ENCODE assay signal across 21 mouse cellular contexts in the genomic region with DNA sequence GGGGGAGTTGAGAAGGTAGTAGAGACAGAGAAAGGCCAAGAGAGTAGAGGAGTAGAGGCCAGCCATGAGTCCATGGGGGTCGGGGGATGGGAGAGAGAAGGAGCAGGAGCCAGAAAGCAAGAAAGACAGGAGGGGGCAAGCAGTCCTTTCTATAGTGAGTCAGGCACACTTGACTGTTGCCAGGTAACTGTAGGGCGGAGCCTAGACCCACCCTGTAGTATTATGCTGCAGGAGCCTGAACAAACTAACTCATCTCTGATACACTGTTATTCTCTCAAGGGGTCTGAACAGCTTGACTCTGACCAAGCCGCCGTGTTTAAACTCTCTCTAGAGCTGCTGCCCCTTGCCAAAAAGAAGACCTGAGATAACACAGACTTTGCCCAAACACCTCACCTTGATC.
A peak's percentile ranks its signal among the peaks of the same experiment; 100 is the strongest.
DNase-seq lines count a peak whose midpoint lies in the region; ATAC-seq and TF ChIP-seq lines count a peak whose summit lies in the region.
"Had no signal": no experiment of that assay in that cellular context is flagged by ENCODE, and none has a peak within 500 bp of the region (broad histone marks: within the 10 kb centered on the region; RNA-seq: fewer than 3 reads in every experiment).

No protein-coding gene starts in this region.

- no peak overlapping the region for H3K9ac ChIP-seq in lung, embryonic 15.5 days
- H3K9ac ChIP-seq in intestine, embryonic 16.5 days (ENCODE audit: low read depth, low read length): no peak overlapping the region
- H3K9ac ChIP-seq: embryonic facial prominence, embryonic 12.5 days; forebrain, postnatal 0 days; heart, embryonic 15.5 days; hindbrain, embryonic 14.5 days; limb, embryonic 13.5 days; liver, embryonic 12.5 days had no signal

- no peak overlapping the region for H3K4me2 ChIP-seq in lung, embryonic 15.5 days
- H3K4me2 ChIP-seq in intestine, embryonic 16.5 days (ENCODE audit: low read depth, low read length): no peak overlapping the region
- H3K4me2 ChIP-seq: embryonic facial prominence, embryonic 12.5 days; heart, embryonic 15.5 days; hindbrain, embryonic 14.5 days; limb, embryonic 13.5 days; liver, embryonic 12.5 days had no signal

- ATAC-seq in lung, embryonic 15.5 days (ENCODE audit: borderline replicate concordance, extremely low read depth, low FRiP score, low TSS enrichment): peak; percentile 60
- ATAC-seq in intestine, embryonic 16.5 days: peak; percentile 58; the same call in 1 of the 2 replicates
- ATAC-seq: forebrain, postnatal 0 days; inflammation-experienced regulatory T-cells, adult 6 months; liver, embryonic 12.5 days had no signal

- TF ChIP-seq POLR2A in lung, adult 2 months (IDR thresholded peaks at IDR 0.05; ENCODE audit: borderline replicate concordance, extremely low read depth, low read depth, low read length): no peak
- TF ChIP-seq POLR2A in testis, adult 2 months (IDR thresholded peaks at IDR 0.05; ENCODE audit: control insufficient read depth, low read depth, low read length): no peak

- TF ChIP-seq CTCF in lung, adult 2 months (IDR thresholded peaks at IDR 0.05; ENCODE audit: insufficient read depth, low read length): no peak
- no peak for TF ChIP-seq CTCF in testis, adult 2 months (IDR thresholded peaks at IDR 0.05; ENCODE audit: control insufficient read depth, insufficient read depth, insufficient replicate concordance, low read depth, low read length)

- no peaks in the 10 kb centered on the region for H3K27me3 ChIP-seq in lung, embryonic 15.5 days
- no peaks in the 10 kb centered on the region for H3K27me3 ChIP-seq in testis, adult 2 months (ENCODE audit: control insufficient read depth, insufficient read depth, low read length)
- H3K27me3 ChIP-seq in intestine, embryonic 16.5 days (replicated peaks; ENCODE audit: control insufficient read depth, insufficient read depth, low read length): no peaks in the 10 kb centered on the region
- H3K27me3 ChIP-seq: embryonic facial prominence, embryonic 12.5 days; heart, embryonic 15.5 days; limb, embryonic 13.5 days; liver, embryonic 12.5 days had no signal

- H3K4me3 ChIP-seq in lung, embryonic 15.5 days: no peak overlapping the region
- no peak overlapping the region for H3K4me3 ChIP-seq in lung, adult 2 months (replicated peaks; ENCODE audit: extremely low read depth, low read depth, low read length)
- peak overlapping the region; percentile 68 for H3K4me3 ChIP-seq in testis, adult 2 months (ENCODE audit: control insufficient read depth, low read depth, low read length)
- H3K4me3 ChIP-seq in intestine, embryonic 16.5 days (ENCODE audit: low read length): no peak overlapping the region
- H3K4me3 ChIP-seq: embryonic facial prominence, embryonic 12.5 days; heart, embryonic 15.5 days; limb, embryonic 13.5 days; liver, embryonic 12.5 days had no signal

- no peak overlapping the region for H3K27ac ChIP-seq in lung, embryonic 15.5 days
- H3K27ac ChIP-seq in testis, adult 2 months (ENCODE audit: control insufficient read depth, insufficient read depth, low read depth, low read length): no peak overlapping the region
- no peak overlapping the region for H3K27ac ChIP-seq in intestine, embryonic 16.5 days (ENCODE audit: low read length)
- H3K27ac ChIP-seq: embryonic facial prominence, embryonic 12.5 days; heart, embryonic 15.5 days; hindbrain, embryonic 14.5 days; limb, embryonic 13.5 days; liver, embryonic 12.5 days had no signal

- H3K9me3 ChIP-seq in lung, embryonic 15.5 days: no peaks in the 10 kb centered on the region
- no peaks in the 10 kb centered on the region for H3K9me3 ChIP-seq in intestine, embryonic 16.5 days (ENCODE audit: control insufficient read depth, low read length)
- H3K9me3 ChIP-seq: embryonic facial prominence, embryonic 12.5 days; heart, embryonic 15.5 days; liver, embryonic 12.5 days had no signal

- WGBS in lung, embryonic 15.5 days: 54% methylated on average over 4 of the region's 4 CpGs
- 73% methylated on average over 4 of the region's 4 CpGs for WGBS in lung, adult 2 months
- WGBS in intestine, embryonic 16.5 days: 62% methylated on average over 4 of the region's 4 CpGs

- H3K4me1 ChIP-seq in lung, embryonic 15.5 days: 0 out of 2 replicates have a peak, but pooled peaks cover 12% of the 10 kb centered on the region
- no peaks in the 10 kb centered on the region; the same call in 1 of the 2 replicates for H3K4me1 ChIP-seq in lung, adult 2 months (ENCODE audit: control insufficient read depth, insufficient read depth, low read length)
- H3K4me1 ChIP-seq in testis, adult 2 months (ENCODE audit: control insufficient read depth, insufficient read depth, low read length): no peaks in the 10 kb centered on the region
- no peaks in the 10 kb centered on the region for H3K4me1 ChIP-seq in intestine, embryonic 16.5 days (ENCODE audit: control insufficient read depth, insufficient read depth, low read length)
- H3K4me1 ChIP-seq: embryonic facial prominence, embryonic 12.5 days had no signal

- no peak for DNase-seq in lung, adult 2 months
- DNase-seq in testis, postnatal 10 days (ENCODE audit: low spot score): no peak
- DNase-seq in frontal cortex, postnatal 14 days (ENCODE audit: low spot score in 2 of 2): no peak
- DNase-seq in left cerebral cortex, adult 11 months (ENCODE audit: low spot score): no peak
- DNase-seq: adrenal gland, adult 8-10 months; cerebellum, adult 18-20 months; cerebellum, postnatal 14 days; forebrain, postnatal 0 days; heart, postnatal 4 days; kidney, postnatal 4 days; lung, adult 18-20 months; thymus, postnatal 25 days had no signal

- H3K36me3 ChIP-seq in lung, embryonic 15.5 days: no peaks in the 10 kb centered on the region
- no peaks in the 10 kb centered on the region for H3K36me3 ChIP-seq in testis, adult 2 months (ENCODE audit: control insufficient read depth, insufficient read depth, low read length)
- no peaks in the 10 kb centered on the region for H3K36me3 ChIP-seq in intestine, embryonic 16.5 days (ENCODE audit: control insufficient read depth, insufficient read depth, low read length)
- H3K36me3 ChIP-seq: embryonic facial prominence, embryonic 12.5 days; heart, embryonic 15.5 days; limb, embryonic 13.5 days; liver, embryonic 12.5 days had no signal
